Mouse (Mus musculus) intestine, embryonic 14.5 days (tissue): ENCODE data around the gene Tap1. TPM values are rescaled to one million over a fixed set of nuclear protein-coding genes. Genes with fewer than 3 reads are reported as not detected.
"Not testable (repeated sequence)": the region's sequence is repeated elsewhere in the genome, so short reads cannot be mapped to it uniquely, and the experiment has no call there.

Experiments
- ATAC-seq: fragments of 200-750 bp; cut with Nextera tagmentation; replicated peaks from 2 replicates; pipeline ENCODE4 v1.8.0; 2017; ENCODE audit warnings: low read depth, moderate number of reproducible peaks, moderate TSS enrichment, moderate library complexity; ENCODE audit not compliant: low FRiP score, low TSS enrichment
- DNase-seq: peaks from one replicate; pipeline ENCODE4 v3.0.0-alpha.2; 2018; ENCODE audit warnings: low spot score
- H3K27ac ChIP-seq: fragments of 300-500 bp; sonication (generic); 2 replicates; pipeline ENCODE4 v1.5.1; 2014; ENCODE audit warnings: low read depth, mild to moderate bottlenecking, control low read depth
- H3K27me3 ChIP-seq: fragments of 300-500 bp; sonication (generic); replicated peaks from 2 replicates; pipeline ENCODE4 v1.6.1; 2014; ENCODE audit warnings: low read length, control low read depth; ENCODE audit not compliant: control insufficient read depth, insufficient read depth
- H3K36me3 ChIP-seq: fragments of 300-500 bp; sonication (generic); 2 replicates; pipeline ENCODE4 v1.6.1; 2014; ENCODE audit warnings: low read length, control low read depth; ENCODE audit not compliant: control insufficient read depth, insufficient read depth
- H3K4me1 ChIP-seq: fragments of 300-500 bp; sonication (generic); replicated peaks from 2 replicates; pipeline ENCODE4 v1.6.1; 2014; ENCODE audit warnings: low read length, control low read depth, mixed read lengths; ENCODE audit not compliant: control insufficient read depth, insufficient read depth
- H3K4me2 ChIP-seq: fragments of 300-500 bp; sonication (generic); 2 replicates; pipeline ENCODE4 v1.6.1; 2014; ENCODE audit warnings: low read length
- H3K4me3 ChIP-seq: fragments of 300-500 bp; sonication (generic); 2 replicates; pipeline ENCODE4 v1.5.1; 2014; ENCODE audit warnings: low read depth, low read length, control low read depth, mixed read lengths
- H3K9ac ChIP-seq: fragments of 300-500 bp; sonication (generic); 2 replicates; pipeline ENCODE4 v1.6.1; 2014; ENCODE audit warnings: mild to moderate bottlenecking, low read length
- H3K9me3 ChIP-seq: fragments of 300-500 bp; sonication (generic); 2 replicates; pipeline ENCODE4 v1.6.1; 2016; ENCODE audit warnings: low read length, control low read depth; ENCODE audit not compliant: control insufficient read depth
- WGBS: fragments of 180-500 bp; shearing (Covaris S2); extraction: QIAGEN DNeasy Blood & Tissue Kit; methylation state at CpG from one replicate; pipeline ENCODE4 v1.1.7; 2014; 5-methylcytosine and 5-hydroxymethylcytosine counted together
- polyA plus RNA-seq: library from polyadenylated mRNA; unstranded; fragments of >200 nt; fragmentation: Nextera tagmentation; extraction: Ambion mirVana; gene quantifications from 2 replicates; pipeline ENCODE4 v1.2.1, GENCODE M21; 2014

Tap1 gene
- polyA plus RNA-seq, 1 experiment from 2014 or later = 4.9 TPM

DNA sequence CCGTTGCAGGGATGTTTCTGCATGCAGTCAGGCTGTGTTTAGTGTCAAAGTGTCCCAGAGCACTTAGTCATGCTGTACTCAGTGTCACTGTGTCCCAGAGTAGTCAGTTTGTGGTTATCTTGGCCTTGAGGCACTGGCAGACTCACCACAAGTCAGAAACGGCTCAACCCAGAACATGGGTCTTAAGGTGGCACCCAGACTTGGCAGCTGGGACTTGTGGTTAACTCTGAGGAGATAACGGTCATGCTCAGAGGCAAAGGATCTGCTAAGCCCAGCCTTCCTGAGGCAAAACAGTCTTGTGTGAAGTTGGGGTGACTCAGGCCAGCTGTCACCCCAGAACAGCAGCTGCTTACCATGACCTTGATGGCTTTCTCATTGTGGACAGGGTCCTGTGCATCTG lies 23.2 kb downstream of the Tap1 start:
- Histone ChIP-seq H3K27me3 (peaks cover 51% of the 10 kb centered on the region), H3K4me1 (no peaks in the 10 kb centered on the region), H3K36me3 (no peaks in the 10 kb centered on the region), H3K4me3 (no peak overlapping the region), H3K4me2 (no peak overlapping the region), H3K27ac (no peak overlapping the region), H3K9me3 (0 out of 2 replicates have a peak, but pooled peaks cover 3% of the 10 kb centered on the region), H3K9ac (no peak overlapping the region)
- DNase-seq = no peak
- ATAC-seq = no peak
- WGBS = 55% methylated on average over 3 of the region's 3 CpGs

DNA sequence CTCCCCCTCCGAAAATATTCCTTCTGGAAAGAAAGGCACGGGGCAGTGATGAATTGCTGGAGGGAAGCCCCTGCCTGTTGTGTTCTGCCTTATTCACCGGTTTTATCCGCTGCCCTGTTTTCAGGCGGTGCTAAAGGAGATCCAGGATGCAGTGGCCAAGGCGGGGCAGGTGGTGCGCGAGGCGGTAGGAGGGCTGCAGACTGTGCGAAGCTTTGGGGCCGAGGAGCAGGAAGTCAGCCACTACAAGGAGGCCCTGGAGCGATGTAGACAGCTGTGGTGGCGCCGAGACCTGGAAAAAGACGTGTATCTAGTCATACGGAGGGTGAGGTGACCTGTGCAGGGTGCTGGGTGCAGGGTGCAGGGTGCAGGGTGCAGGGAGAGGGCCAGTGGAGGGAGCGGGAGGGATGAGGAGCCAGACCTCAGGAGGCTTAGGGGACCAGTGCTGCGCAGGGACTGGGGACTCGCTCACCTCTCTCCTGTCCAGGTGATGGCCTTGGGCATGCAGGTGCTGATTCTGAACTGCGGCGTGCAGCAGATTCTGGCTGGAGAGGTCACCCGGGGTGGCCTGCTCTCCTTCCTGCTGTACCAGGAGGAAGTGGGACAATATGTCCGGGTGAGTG lies 24.5 kb downstream of the Tap1 start:
- no peak for ATAC-seq
- Histone ChIP-seq H3K9ac (no peak overlapping the region), H3K4me2 (no peak overlapping the region), H3K4me3 (no peak overlapping the region), H3K9me3 (0 out of 2 replicates have a peak, but pooled peaks cover 3% of the 10 kb centered on the region), H3K4me1 (no peaks in the 10 kb centered on the region), H3K27ac (no peak overlapping the region), H3K36me3 (no peaks in the 10 kb centered on the region), H3K27me3 (peaks cover 47% of the 10 kb centered on the region)
- WGBS = 17% methylated on average over 23 of the region's 23 CpGs
- DNase-seq = no peak

DNA sequence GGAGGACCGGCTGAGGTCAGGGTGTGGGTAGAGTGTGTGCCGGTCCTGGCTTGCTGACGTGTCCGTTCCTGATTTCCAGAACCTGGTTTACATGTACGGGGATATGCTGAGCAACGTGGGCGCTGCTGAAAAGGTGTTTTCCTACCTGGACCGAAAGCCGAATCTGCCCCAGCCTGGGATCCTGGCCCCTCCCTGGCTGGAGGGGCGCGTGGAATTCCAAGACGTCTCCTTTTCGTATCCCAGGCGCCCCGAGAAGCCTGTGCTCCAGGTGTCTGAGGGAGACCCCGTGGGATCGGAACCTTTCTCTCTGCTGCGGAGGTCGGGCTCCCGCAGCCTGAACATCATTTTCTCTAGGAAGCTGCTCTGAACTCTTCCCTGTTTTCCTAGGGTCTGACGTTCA lies 26.6 kb downstream of the Tap1 start:
- Histone ChIP-seq H3K27ac (no peak overlapping the region), H3K4me2 (no peak overlapping the region), H3K4me3 (no peak overlapping the region), H3K27me3 (peaks cover 43% of the 10 kb centered on the region), H3K4me1 (no peaks in the 10 kb centered on the region), H3K9me3 (0 out of 2 replicates have a peak, but pooled peaks cover 3% of the 10 kb centered on the region), H3K36me3 (no peaks in the 10 kb centered on the region), H3K9ac (no peak overlapping the region)
- DNase-seq = no peak
- WGBS = 48% methylated on average over 21 of the region's 21 CpGs
- ATAC-seq = no peak

DNA sequence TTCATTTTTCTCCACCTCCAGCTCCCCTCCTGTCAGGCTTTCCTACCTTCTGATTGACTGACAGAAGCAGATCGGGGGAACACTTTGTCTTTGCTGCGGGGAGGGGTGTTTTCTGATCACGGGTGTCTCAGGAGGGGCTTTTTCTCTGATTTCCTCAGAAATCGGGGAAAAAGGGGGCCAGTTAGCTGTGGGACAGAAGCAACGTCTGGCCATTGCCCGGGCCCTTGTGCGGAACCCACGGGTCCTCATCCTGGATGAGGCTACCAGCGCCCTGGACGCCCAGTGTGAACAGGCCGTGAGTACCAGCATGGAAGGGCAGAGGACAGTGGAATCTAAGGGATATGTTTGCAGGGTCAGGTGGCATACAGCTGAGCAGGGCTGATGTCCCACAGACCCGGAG lies 27.8 kb downstream of the Tap1 start:
- H3K4me3 ChIP-seq = no peak overlapping the region
- WGBS = 81% methylated on average over 12 of the region's 12 CpGs
- ATAC-seq (no peak), DNase-seq (no peak)
- no peaks in the 10 kb centered on the region for H3K36me3 ChIP-seq
- H3K4me1 ChIP-seq = no peaks in the 10 kb centered on the region
- H3K9ac ChIP-seq = no peak overlapping the region
- H3K27me3 ChIP-seq = peaks cover 43% of the 10 kb centered on the region
- H3K9me3 ChIP-seq = 0 out of 2 replicates have a peak, but pooled peaks cover 2% of the 10 kb centered on the region
- H3K27ac ChIP-seq = no peak overlapping the region
- H3K4me2 ChIP-seq = no peak overlapping the region

DNA sequence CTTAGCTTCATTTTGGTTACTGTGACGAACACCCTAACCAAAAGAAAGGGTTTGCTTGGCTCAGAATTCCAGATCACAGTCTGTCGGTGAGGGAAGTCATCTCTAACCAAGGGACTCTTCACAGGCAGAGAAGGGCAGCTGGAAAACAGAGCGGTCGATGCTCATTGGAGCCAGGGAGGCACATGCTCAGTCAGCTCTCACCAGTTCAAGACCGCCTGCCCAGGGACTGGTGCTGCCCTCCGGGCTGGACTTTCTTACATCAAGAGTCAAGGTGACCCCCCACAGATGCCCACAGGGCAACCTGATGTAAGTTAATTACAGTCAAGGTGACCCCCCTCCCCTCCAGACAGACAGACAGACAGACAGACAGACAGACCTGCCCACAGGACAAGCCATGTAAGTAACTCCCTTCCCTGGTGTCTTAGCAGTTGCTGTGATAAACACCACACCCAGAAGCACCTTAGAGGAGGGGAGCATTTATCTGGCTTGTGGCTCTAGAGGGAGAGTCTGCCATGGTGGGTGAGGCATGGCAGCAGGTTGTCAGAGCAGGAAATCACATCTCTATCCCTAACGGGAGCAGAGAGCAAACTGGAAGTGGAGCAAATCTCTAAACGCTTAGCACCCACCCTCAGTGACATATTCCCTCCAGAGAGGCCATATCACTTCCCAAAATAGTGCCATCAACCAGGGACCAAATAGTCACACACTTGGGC lies 30.0 kb downstream of the Tap1 start:
- Histone ChIP-seq H3K4me2 (no peak overlapping the region), H3K9me3 (0 out of 2 replicates have a peak, but pooled peaks cover 2% of the 10 kb centered on the region), H3K9ac (no peak overlapping the region), H3K36me3 (no peaks in the 10 kb centered on the region), H3K27me3 (peaks cover 27% of the 10 kb centered on the region), H3K27ac (no peak overlapping the region), H3K4me3 (no peak overlapping the region), H3K4me1 (no peaks in the 10 kb centered on the region)
- DNase-seq = no peak
- 84% methylated on average over 8 of the region's 8 CpGs for WGBS
- no peak for ATAC-seq

DNA sequence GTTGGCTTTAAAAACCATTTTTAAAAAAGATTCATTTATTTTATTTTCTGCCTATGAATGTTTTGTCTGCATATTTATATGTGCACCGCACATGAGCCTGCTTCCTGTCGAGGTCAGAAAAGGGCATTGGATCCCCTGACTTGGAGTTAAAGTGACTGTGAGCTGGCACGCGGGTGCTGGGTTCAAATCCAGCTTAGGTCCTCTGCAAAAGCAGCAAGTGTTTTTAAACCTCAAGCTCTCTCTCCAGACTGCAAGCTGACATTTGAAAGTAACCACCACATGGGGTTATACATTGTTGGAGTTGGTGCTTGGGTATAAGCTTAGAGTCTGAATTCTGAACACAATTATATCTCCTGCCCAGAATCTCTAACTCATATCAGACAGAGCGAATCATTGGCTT lies 30.6 kb downstream of the Tap1 start:
- Histone ChIP-seq H3K9ac (no peak overlapping the region), H3K27me3 (peaks cover 21% of the 10 kb centered on the region), H3K36me3 (no peaks in the 10 kb centered on the region), H3K4me3 (no peak overlapping the region), H3K27ac (no peak overlapping the region), H3K9me3 (0 out of 2 replicates have a peak, but pooled peaks cover 2% of the 10 kb centered on the region), H3K4me1 (no peaks in the 10 kb centered on the region), H3K4me2 (no peak overlapping the region)
- no peak for DNase-seq
- 86% methylated on average over 5 of the region's 5 CpGs for WGBS
- ATAC-seq = no peak

DNA sequence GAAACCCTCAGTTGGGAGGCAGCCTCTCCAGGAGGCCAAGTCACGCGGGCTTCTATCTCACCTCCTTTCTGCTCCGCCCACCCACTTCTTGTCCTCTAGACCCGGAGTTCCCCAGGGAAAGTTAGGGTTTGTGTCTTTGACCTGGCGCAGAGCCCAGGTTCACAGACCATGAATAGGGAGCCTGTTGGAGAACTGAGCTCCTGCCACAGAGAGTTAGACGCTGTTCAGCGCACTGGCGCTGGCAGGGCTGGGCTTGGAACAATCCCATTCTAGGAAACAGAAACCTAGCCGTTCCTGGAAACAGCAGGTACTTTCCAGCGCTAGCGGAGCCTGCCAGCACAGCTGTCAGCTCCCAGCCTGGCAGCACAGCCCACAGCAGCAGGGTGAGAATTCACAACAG lies 31.3 kb downstream of the Tap1 start:
- no peak overlapping the region for H3K9ac ChIP-seq
- H3K27me3 ChIP-seq = peaks cover 14% of the 10 kb centered on the region
- no peak overlapping the region for H3K4me2 ChIP-seq
- H3K36me3 ChIP-seq = no peaks in the 10 kb centered on the region
- WGBS = 88% methylated on average over 11 of the region's 11 CpGs
- no peak overlapping the region for H3K27ac ChIP-seq
- H3K4me1 ChIP-seq = no peaks in the 10 kb centered on the region
- ATAC-seq (no peak), DNase-seq (no peak)
- H3K9me3 ChIP-seq = 0 out of 2 replicates have a peak, but pooled peaks cover 2% of the 10 kb centered on the region
- no peak overlapping the region for H3K4me3 ChIP-seq

DNA sequence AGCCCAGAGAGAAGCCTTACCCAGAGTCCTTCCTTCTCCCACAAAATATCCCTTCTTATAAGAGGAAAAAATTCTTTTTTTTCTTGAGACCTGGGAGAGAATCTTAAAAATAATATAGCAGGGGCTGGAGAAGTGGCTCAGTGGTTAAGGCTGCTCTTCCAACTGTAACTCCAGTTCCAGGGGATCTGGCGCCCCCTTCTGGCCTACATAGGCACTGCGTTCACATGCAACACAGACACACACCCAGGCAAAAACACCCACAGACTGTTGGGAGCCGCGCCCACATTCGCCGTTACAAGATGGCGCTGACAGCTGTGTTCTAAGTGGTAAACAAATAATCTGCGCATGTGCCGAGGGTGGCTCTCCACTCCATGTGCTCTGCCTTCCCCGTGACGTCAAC lies 31.7 kb downstream of the Tap1 start:
- not testable (repeated sequence) for H3K9ac ChIP-seq, H3K9me3 ChIP-seq, DNase-seq, H3K27me3 ChIP-seq, H3K27ac ChIP-seq, H3K36me3 ChIP-seq, H3K4me2 ChIP-seq, ATAC-seq, H3K4me1 ChIP-seq, H3K4me3 ChIP-seq
- 89% methylated on average over 8 of the region's 11 CpGs for WGBS

DNA sequence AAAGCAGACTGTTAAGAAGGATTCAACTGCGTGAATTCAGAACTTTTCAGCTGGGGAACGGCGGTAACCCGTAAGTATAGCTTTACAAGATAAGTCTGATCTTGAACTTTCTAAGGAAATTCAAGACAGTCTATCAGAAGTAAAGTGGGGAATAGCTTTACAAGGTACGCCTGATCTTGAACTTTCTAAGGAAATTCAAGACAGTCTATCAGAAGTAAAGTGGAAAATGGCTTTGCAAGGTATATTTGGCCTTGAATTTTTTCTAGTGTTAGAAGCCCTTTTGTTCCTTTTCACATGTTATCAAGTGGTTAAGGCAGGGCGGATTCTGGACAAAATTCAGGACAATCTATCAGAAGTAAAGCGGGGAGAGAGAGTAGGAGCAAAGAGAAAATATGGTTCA lies 32.4 kb downstream of the Tap1 start:
- not testable (repeated sequence) for H3K36me3 ChIP-seq, H3K27me3 ChIP-seq, H3K4me2 ChIP-seq, H3K4me1 ChIP-seq, ATAC-seq, H3K9me3 ChIP-seq, H3K4me3 ChIP-seq, H3K9ac ChIP-seq, H3K27ac ChIP-seq, DNase-seq
- 95% methylated on average over 3 of the region's 7 CpGs for WGBS
